10 mouse cellular contexts compared by ENCODE assay signal in the genomic region with DNA sequence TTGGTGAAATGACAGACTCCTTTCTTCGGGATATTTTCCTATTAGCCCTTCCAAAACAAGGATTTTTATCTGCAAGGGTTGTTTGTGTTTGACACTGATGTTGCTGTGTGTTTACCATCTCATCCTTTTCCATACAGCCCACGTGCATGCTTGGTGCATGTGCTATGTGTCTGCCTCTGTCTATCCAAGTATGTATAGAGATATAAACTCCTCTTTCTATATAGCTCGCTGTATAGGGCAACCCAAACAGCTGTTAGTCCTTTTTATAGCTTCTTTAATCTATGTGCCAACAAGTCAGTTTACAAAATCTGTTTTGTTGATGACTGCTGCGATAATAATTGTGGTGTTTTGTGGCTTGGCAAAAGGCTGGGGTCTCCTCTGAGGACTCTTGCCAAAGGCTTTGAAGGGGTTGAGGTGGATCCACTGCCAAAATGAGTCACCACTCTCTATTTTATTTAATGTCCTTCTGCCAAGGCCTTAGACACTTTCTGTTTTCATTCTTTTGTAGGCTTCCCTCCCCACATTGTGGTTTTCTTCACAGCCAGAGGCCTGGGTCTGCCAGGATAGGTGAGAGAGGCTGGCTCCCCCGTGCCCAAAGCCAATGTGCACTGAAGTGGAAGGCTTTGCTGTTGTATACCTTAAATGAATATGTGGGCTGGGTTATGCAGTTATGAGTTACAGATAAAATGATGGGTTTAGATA.
DNase-seq lines count a peak whose midpoint lies in the region; ATAC-seq and TF ChIP-seq lines count a peak whose summit lies in the region.
"Had no signal": no experiment of that assay in that cellular context is flagged by ENCODE, and none has a peak within 500 bp of the region (broad histone marks: within the 10 kb centered on the region; RNA-seq: fewer than 3 reads in every experiment).

No protein-coding gene starts in this region.

- no peak for TF ChIP-seq CTCF in forebrain, postnatal 0 days (IDR thresholded peaks at IDR 0.05; ENCODE audit: low read depth)

- no peaks in the 10 kb centered on the region for H3K27me3 ChIP-seq in heart, embryonic 13.5 days (replicated peaks)
- no peaks in the 10 kb centered on the region for H3K27me3 ChIP-seq in forebrain, postnatal 0 days (ENCODE audit: insufficient read depth, low read length)
- no peaks in the 10 kb centered on the region for H3K27me3 ChIP-seq in intestine, embryonic 16.5 days (replicated peaks; ENCODE audit: control insufficient read depth, insufficient read depth, low read length)

- H3K27ac ChIP-seq in heart, embryonic 13.5 days (replicated peaks) = 0 out of 2 replicates have a peak overlapping the region, but pooled peaks have one; percentile 3
- H3K27ac ChIP-seq in forebrain, postnatal 0 days (ENCODE audit: low read depth, low read length) = no peak overlapping the region
- no peak overlapping the region for H3K27ac ChIP-seq in intestine, embryonic 16.5 days (ENCODE audit: low read length)

- no peak for DNase-seq in heart, postnatal 10 days
- peak; percentile 55 for DNase-seq in ovary, adult 18-20 months (ENCODE audit: low spot score)
- DNase-seq in ovary, postnatal 10 days (ENCODE audit: low spot score) = no peak
- DNase-seq in forebrain, postnatal 0 days = peak; percentile 50
- no peak for DNase-seq in urinary bladder, postnatal 25 days (ENCODE audit: low spot score)
- no peak for DNase-seq in gastrocnemius, postnatal 4 days (ENCODE audit: low spot score in 2 of 2)
- DNase-seq: layer of hippocampus, adult 9-11 months had no signal

- H3K9me3 ChIP-seq in heart, embryonic 13.5 days = no peaks in the 10 kb centered on the region
- no peaks in the 10 kb centered on the region for H3K9me3 ChIP-seq in forebrain, postnatal 0 days (ENCODE audit: low read length)
- H3K9me3 ChIP-seq in intestine, embryonic 16.5 days (ENCODE audit: control insufficient read depth, low read length) = no peaks in the 10 kb centered on the region

- no peak overlapping the region for H3K9ac ChIP-seq in heart, embryonic 13.5 days
- H3K9ac ChIP-seq in forebrain, postnatal 0 days = no peak overlapping the region
- H3K9ac ChIP-seq in intestine, embryonic 16.5 days (ENCODE audit: low read depth, low read length) = no peak overlapping the region

- intact Hi-C loops in heart, postnatal 10 days (cut with DNase I) = no loop called here

- H3K4me2 ChIP-seq in heart, embryonic 13.5 days = no peak overlapping the region
- H3K4me2 ChIP-seq in forebrain, postnatal 0 days (ENCODE audit: low read depth) = no peak overlapping the region
- H3K4me2 ChIP-seq in intestine, embryonic 16.5 days (ENCODE audit: low read depth, low read length) = no peak overlapping the region
- H3K4me2 ChIP-seq: heart, embryonic 11.5 days had no signal

- no peak overlapping the region for H3K4me3 ChIP-seq in heart, embryonic 13.5 days
- no peak overlapping the region for H3K4me3 ChIP-seq in forebrain, postnatal 0 days (ENCODE audit: low read depth, low read length)
- no peak overlapping the region for H3K4me3 ChIP-seq in intestine, embryonic 16.5 days (ENCODE audit: low read length)

- H3K36me3 ChIP-seq in heart, embryonic 13.5 days = no peaks in the 10 kb centered on the region
- no peaks in the 10 kb centered on the region for H3K36me3 ChIP-seq in forebrain, postnatal 0 days (ENCODE audit: insufficient read depth)
- no peaks in the 10 kb centered on the region for H3K36me3 ChIP-seq in intestine, embryonic 16.5 days (ENCODE audit: control insufficient read depth, insufficient read depth, low read length)

- no peak for ATAC-seq in heart, embryonic 13.5 days (ENCODE audit: extremely low read depth, insufficient number of reproducible peaks, low FRiP score, low TSS enrichment)
- ATAC-seq in forebrain, postnatal 0 days = peak; percentile 40; the same call in 1 of the 2 replicates
- no peak for ATAC-seq in intestine, embryonic 16.5 days

- peaks cover 60% of the 10 kb centered on the region for H3K4me1 ChIP-seq in heart, embryonic 13.5 days
- H3K4me1 ChIP-seq in forebrain, postnatal 0 days (ENCODE audit: insufficient read depth) = peaks cover 20% of the 10 kb centered on the region
- H3K4me1 ChIP-seq in intestine, embryonic 16.5 days (ENCODE audit: control insufficient read depth, insufficient read depth, low read length) = peaks cover 17% of the 10 kb centered on the region

- WGBS in heart, embryonic 13.5 days = 66% methylated on average over 5 of the region's 5 CpGs
- 25% methylated on average over 5 of the region's 5 CpGs for WGBS in forebrain, postnatal 0 days
- 58% methylated on average over 5 of the region's 5 CpGs for WGBS in intestine, embryonic 16.5 days

Comparison
In these comparisons a context has a peak if more than half of its experiments do, and no peak if none do; other contexts are left out.
1. DNase-seq: peak in ovary, adult 18-20 months (single experiment) and forebrain, postnatal 0 days (single experiment); none in heart, postnatal 10 days (0 of 2), ovary, postnatal 10 days (single experiment), urinary bladder, postnatal 25 days (single experiment) and gastrocnemius, postnatal 4 days (0 of 2).